Mouse (Mus musculus): ENCODE data around the gene Mrap2. TPM values are rescaled to one million over a fixed set of nuclear protein-coding genes. Genes with fewer than 3 reads are reported as not detected.

Gene Mrap2
- polyA plus RNA-seq, 1 experiment from 2014 or later = 0.16 TPM

- WGBS = 44% methylated on average over 14 of the region's 14 CpGs
- Histone ChIP-seq H3K9me3 (ENCODE audit: control insufficient read depth, low read length) (no peaks in the 10 kb centered on the region), H3K4me3 (ENCODE audit: control insufficient read depth in 1 of 2, insufficient read depth in 1 of 2, low read depth in 1 of 2, low read length in 2 of 2) (no peak overlapping the region), H3K4me2 (ENCODE audit: low read length) (no peak overlapping the region), H3K9ac (ENCODE audit: low read length) (no peak overlapping the region), H3K4me1 (ENCODE audit: control insufficient read depth in 2 of 2, insufficient read depth in 2 of 2, low read length in 2 of 2) (no peaks in the 10 kb centered on the region), H3K27ac (replicated peaks in 1 of 2; ENCODE audit: control insufficient read depth in 1 of 2, insufficient read depth in 1 of 2, low read depth in 2 of 2, low read length in 2 of 2) (no peak overlapping the region), H3K27me3 (ENCODE audit: control insufficient read depth, insufficient read depth, low read length) (no peaks in the 10 kb centered on the region), H3K36me3 (ENCODE audit: control insufficient read depth, insufficient read depth, low read length) (no peaks in the 10 kb centered on the region)
- ATAC-seq (ENCODE audit: insufficient number of reproducible peaks, insufficient read depth, low FRiP score, low read depth) = no peak
These were observed 8.1 kb upstream of the Mrap2 start for GRCm38 (mm10) chr9:87135765-87136558.

- no peak overlapping the region for H3K9ac ChIP-seq (ENCODE audit: low read length)
- no peaks in the 10 kb centered on the region for H3K9me3 ChIP-seq (ENCODE audit: control insufficient read depth, low read length)
- no peak overlapping the region for H3K4me3 ChIP-seq (ENCODE audit: control insufficient read depth in 1 of 2, insufficient read depth in 1 of 2, low read depth in 1 of 2, low read length in 2 of 2)
- no peaks in the 10 kb centered on the region for H3K36me3 ChIP-seq (ENCODE audit: control insufficient read depth, insufficient read depth, low read length)
- H3K27me3 ChIP-seq (ENCODE audit: control insufficient read depth, insufficient read depth, low read length) = peaks cover 37% of the 10 kb centered on the region
- H3K4me2 ChIP-seq (ENCODE audit: low read length) = no peak overlapping the region
- no peak overlapping the region for H3K27ac ChIP-seq (replicated peaks in 1 of 2; ENCODE audit: control insufficient read depth in 1 of 2, insufficient read depth in 1 of 2, low read depth in 2 of 2, low read length in 2 of 2)
- peaks cover 6% of the 10 kb centered on the region in 2 experiments; a peak in 1 of 4 replicates for H3K4me1 ChIP-seq (ENCODE audit: control insufficient read depth in 2 of 2, insufficient read depth in 2 of 2, low read length in 2 of 2)
- no peak for ATAC-seq (ENCODE audit: insufficient number of reproducible peaks, insufficient read depth, low FRiP score, low read depth)
- WGBS = 72% methylated on average over 3 of the region's 3 CpGs
These were observed 1.0 kb upstream of the Mrap2 start for GRCm38 (mm10) chr9:87143076-87143475.

- Histone ChIP-seq H3K4me2 (ENCODE audit: low read length) (peak overlapping the region; percentile 72), H3K4me1 (ENCODE audit: control insufficient read depth in 2 of 2, insufficient read depth in 2 of 2, low read length in 2 of 2) (peaks cover 6% of the 10 kb centered on the region in 2 experiments; a peak in 1 of 4 replicates), H3K27ac (replicated peaks in 1 of 2; ENCODE audit: control insufficient read depth in 1 of 2, insufficient read depth in 1 of 2, low read depth in 2 of 2, low read length in 2 of 2) (no peak overlapping the region), H3K27me3 (ENCODE audit: control insufficient read depth, insufficient read depth, low read length) (peaks cover 37% of the 10 kb centered on the region), H3K9ac (ENCODE audit: low read length) (peak overlapping the region; percentile 35; the same call in 1 of the 2 replicates), H3K4me3 (ENCODE audit: control insufficient read depth in 1 of 2, insufficient read depth in 1 of 2, low read depth in 1 of 2, low read length in 2 of 2) (peak overlapping the region; percentile 31 to 36), H3K9me3 (ENCODE audit: control insufficient read depth, low read length) (no peaks in the 10 kb centered on the region), H3K36me3 (ENCODE audit: control insufficient read depth, insufficient read depth, low read length) (no peaks in the 10 kb centered on the region)
- WGBS = 2% methylated on average over 19 of the region's 19 CpGs
- no peak for ATAC-seq (ENCODE audit: insufficient number of reproducible peaks, insufficient read depth, low FRiP score, low read depth)
These were observed 426 bp downstream of the Mrap2 start for GRCm38 (mm10) chr9:87144532-87144931.

GRCm38 (mm10) chr9:87145180-87145579 is 1.1 kb downstream of the Mrap2 start:
- WGBS = 7% methylated on average over 15 of the region's 15 CpGs
- Histone ChIP-seq H3K4me3 (ENCODE audit: control insufficient read depth in 1 of 2, insufficient read depth in 1 of 2, low read depth in 1 of 2, low read length in 2 of 2) (peak overlapping the region; percentile 31 to 36; a peak in 3 of 4 replicates), H3K27ac (replicated peaks in 1 of 2; ENCODE audit: control insufficient read depth in 1 of 2, insufficient read depth in 1 of 2, low read depth in 2 of 2, low read length in 2 of 2) (no peak overlapping the region), H3K36me3 (ENCODE audit: control insufficient read depth, insufficient read depth, low read length) (no peaks in the 10 kb centered on the region), H3K27me3 (ENCODE audit: control insufficient read depth, insufficient read depth, low read length) (peaks cover 37% of the 10 kb centered on the region), H3K9me3 (ENCODE audit: control insufficient read depth, low read length) (no peaks in the 10 kb centered on the region), H3K4me2 (ENCODE audit: low read length) (peak overlapping the region; percentile 72), H3K9ac (ENCODE audit: low read length) (no peak overlapping the region), H3K4me1 (ENCODE audit: control insufficient read depth in 2 of 2, insufficient read depth in 2 of 2, low read length in 2 of 2) (peaks cover 6% of the 10 kb centered on the region in 2 experiments; a peak in 1 of 4 replicates)
- no peak for ATAC-seq (ENCODE audit: insufficient number of reproducible peaks, insufficient read depth, low FRiP score, low read depth)

DNA sequence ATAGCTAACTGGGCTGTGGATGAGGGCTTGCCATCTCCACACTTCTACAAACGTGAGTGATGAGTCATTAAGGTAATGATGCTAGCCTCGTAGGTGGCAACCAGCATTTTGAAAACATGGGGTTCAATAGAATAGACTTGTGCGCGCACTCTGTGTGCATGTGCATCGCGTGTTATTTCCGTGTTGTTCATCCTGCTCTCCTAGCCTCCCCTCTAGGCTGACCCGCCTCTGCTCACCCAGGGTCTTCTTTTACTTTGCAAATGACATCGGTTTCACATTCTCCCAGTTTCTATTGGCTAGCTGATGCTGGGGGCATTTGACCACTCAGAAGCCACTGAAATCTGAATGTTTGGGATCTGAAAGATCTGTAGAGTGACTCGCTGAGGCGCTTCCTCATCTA is 1.6 kb downstream of the Mrap2 start:
- Histone ChIP-seq H3K27me3 (ENCODE audit: control insufficient read depth, insufficient read depth, low read length) (peaks cover 37% of the 10 kb centered on the region), H3K4me2 (ENCODE audit: low read length) (no peak overlapping the region)
- no peak for ATAC-seq (ENCODE audit: insufficient number of reproducible peaks, insufficient read depth, low FRiP score, low read depth)

DNA sequence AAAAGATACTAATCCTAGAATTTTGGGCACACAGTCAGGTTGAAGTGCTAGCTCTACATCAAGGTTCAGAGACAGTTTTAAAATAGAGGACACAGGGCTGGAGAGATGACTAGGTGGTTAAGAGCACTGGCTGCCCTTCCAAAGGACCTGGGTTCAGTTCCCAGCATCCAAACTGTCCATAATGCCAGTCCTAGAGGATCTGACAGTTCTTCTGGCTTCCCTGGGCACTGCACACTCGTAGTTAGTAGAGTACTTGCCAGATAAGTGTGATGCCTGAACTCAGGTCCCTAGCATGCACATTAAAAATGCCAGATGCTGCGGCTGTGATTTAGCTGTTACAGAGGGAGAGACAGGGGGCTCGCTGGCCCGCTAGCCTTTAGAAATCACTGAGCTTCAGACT is 2.3 kb downstream of the Mrap2 start:
- H3K9ac ChIP-seq (ENCODE audit: low read length) = no peak overlapping the region
- no peak for ATAC-seq (ENCODE audit: insufficient number of reproducible peaks, insufficient read depth, low FRiP score, low read depth)
- no peak overlapping the region for H3K4me2 ChIP-seq (ENCODE audit: low read length)
- no peak overlapping the region for H3K27ac ChIP-seq (replicated peaks in 1 of 2; ENCODE audit: control insufficient read depth in 1 of 2, insufficient read depth in 1 of 2, low read depth in 2 of 2, low read length in 2 of 2)
- H3K9me3 ChIP-seq (ENCODE audit: control insufficient read depth, low read length) = no peaks in the 10 kb centered on the region
- WGBS = 78% methylated on average over 4 of the region's 4 CpGs
- H3K4me1 ChIP-seq (ENCODE audit: control insufficient read depth in 2 of 2, insufficient read depth in 2 of 2, low read length in 2 of 2) = peaks cover 6% of the 10 kb centered on the region in 2 experiments; a peak in 1 of 4 replicates
- no peaks in the 10 kb centered on the region for H3K36me3 ChIP-seq (ENCODE audit: control insufficient read depth, insufficient read depth, low read length)
- peaks cover 37% of the 10 kb centered on the region for H3K27me3 ChIP-seq (ENCODE audit: control insufficient read depth, insufficient read depth, low read length)
- no peak overlapping the region for H3K4me3 ChIP-seq (ENCODE audit: control insufficient read depth in 1 of 2, insufficient read depth in 1 of 2, low read depth in 1 of 2, low read length in 2 of 2)

More for the DNA sequence above, 1.6 kb downstream of the Mrap2 start:
- Histone ChIP-seq H3K9me3 (ENCODE audit: control insufficient read depth, low read length) (no peaks in the 10 kb centered on the region), H3K9ac (ENCODE audit: low read length) (no peak overlapping the region), H3K4me3 (ENCODE audit: control insufficient read depth in 1 of 2, insufficient read depth in 1 of 2, low read depth in 1 of 2, low read length in 2 of 2) (no peak overlapping the region), H3K27ac (replicated peaks in 1 of 2; ENCODE audit: control insufficient read depth in 1 of 2, insufficient read depth in 1 of 2, low read depth in 2 of 2, low read length in 2 of 2) (no peak overlapping the region), H3K36me3 (ENCODE audit: control insufficient read depth, insufficient read depth, low read length) (no peaks in the 10 kb centered on the region), H3K4me1 (ENCODE audit: control insufficient read depth in 2 of 2, insufficient read depth in 2 of 2, low read length in 2 of 2) (peaks cover 6% of the 10 kb centered on the region in 2 experiments; a peak in 1 of 4 replicates)
- 34% methylated on average over 11 of the region's 11 CpGs for WGBS

GRCm38 (mm10) chr9:87147927-87148326 is 3.8 kb downstream of the Mrap2 start:
- H3K9ac ChIP-seq (ENCODE audit: low read length) = no peak overlapping the region
- H3K4me1 ChIP-seq (ENCODE audit: control insufficient read depth in 2 of 2, insufficient read depth in 2 of 2, low read length in 2 of 2) = peaks cover 6% of the 10 kb centered on the region in 2 experiments; a peak in 1 of 4 replicates
- no peak overlapping the region for H3K27ac ChIP-seq (replicated peaks in 1 of 2; ENCODE audit: control insufficient read depth in 1 of 2, insufficient read depth in 1 of 2, low read depth in 2 of 2, low read length in 2 of 2)
- H3K36me3 ChIP-seq (ENCODE audit: control insufficient read depth, insufficient read depth, low read length) = no peaks in the 10 kb centered on the region
- H3K4me2 ChIP-seq (ENCODE audit: low read length) = no peak overlapping the region
- 68% methylated on average over 2 of the region's 2 CpGs for WGBS
- no peaks in the 10 kb centered on the region for H3K9me3 ChIP-seq (ENCODE audit: control insufficient read depth, low read length)
- peaks cover 37% of the 10 kb centered on the region for H3K27me3 ChIP-seq (ENCODE audit: control insufficient read depth, insufficient read depth, low read length)
- H3K4me3 ChIP-seq (ENCODE audit: control insufficient read depth in 1 of 2, insufficient read depth in 1 of 2, low read depth in 1 of 2, low read length in 2 of 2) = no peak overlapping the region
- ATAC-seq (ENCODE audit: insufficient number of reproducible peaks, insufficient read depth, low FRiP score, low read depth) = no peak
